Mouse (Mus musculus): Measurements from ENCODE around the gene Tctex1d4.

Tctex1d4 gene

DNA sequence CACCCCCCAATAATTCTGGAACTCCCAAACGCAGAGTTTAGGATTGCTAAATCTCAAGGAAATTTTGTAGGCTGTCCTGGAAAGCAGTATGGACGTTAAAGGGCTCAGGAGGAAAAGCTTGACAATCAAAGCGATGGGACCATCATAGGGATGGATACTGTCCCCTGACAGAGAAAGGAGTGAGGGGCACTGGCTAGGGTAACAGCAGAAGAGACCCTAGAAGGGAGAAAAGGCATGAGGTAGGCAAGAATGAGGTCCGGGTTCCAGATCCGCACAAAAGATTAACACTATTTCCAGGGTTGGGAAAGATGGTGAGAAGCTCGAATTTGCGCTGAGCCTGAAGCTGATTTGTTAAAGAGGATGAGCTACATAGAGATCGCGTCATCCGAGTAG lies 6.5 kb upstream of the Tctex1d4 start:
- no peak for DNase-seq (ENCODE audit: low spot score in 2 of 2)

DNA sequence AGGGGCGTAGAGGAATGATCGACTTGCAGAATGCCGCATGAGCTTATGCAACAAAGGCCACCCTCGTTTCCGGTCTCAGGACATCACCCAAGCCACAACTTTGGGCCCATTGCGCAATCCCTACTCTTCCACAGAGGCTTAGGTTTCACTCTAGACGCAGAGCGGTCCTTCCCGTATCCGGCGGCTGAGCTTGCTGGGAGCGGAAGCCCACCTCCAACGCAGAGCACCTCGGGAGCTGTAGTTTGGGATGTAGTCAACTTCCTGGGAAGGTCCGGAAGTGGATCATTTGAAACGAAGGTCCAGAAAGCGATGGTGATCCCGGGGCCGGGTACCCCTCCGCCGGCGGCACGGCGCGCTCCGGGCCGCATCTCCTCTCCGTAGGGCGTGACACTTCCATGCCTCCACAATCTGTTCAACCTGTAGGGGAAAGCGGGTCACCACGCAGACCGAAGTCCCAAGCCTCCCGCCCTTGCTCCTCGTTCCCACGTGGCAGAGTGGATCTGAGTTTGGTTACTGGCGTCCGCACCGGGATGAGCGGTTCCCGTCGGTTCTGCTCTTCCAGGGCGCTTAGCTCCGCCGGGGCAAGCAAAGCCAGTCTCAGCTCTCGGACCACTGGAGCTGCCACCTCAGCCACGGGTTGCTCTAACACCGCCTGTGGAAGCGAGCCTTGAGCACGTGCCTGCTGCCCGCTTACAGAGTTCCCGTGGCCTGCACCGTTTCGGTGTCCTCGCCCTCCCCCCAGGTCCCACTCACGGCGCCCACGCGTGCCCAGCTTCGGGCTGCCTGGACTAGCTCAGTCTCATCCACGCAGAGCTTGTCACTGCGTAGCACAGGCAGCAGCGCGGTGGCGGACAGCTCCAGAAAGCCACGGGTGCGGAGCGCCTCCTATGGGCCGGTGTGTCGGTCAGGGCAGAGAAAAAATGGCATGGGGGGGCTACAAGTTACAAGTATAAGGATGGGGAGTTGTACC lies 5.9 kb upstream of the Tctex1d4 start:
- peak; percentile 91 to 92 for DNase-seq (ENCODE audit: low spot score in 2 of 2)

DNA sequence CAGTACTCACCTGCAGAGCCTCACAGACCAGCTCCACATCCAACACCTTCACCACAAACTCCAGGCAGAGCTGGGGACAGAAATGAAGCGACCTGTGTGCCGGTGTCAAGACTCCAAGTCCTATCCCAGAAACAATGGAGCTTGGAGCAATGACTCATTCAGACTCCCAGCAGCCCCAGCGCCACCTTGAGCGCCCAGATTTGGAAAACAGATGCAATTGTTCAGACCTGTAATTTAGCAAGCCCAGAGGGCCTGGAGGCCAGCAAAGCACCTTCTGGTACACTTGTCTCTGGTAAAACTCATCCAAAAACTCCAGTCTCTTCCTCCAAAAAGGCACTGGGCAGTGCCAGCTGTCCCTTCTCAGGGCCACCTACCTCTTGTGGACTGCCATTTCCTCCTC lies 4.4 kb upstream of the Tctex1d4 start:
- DNase-seq (ENCODE audit: low spot score in 2 of 2), result no peak

DNA sequence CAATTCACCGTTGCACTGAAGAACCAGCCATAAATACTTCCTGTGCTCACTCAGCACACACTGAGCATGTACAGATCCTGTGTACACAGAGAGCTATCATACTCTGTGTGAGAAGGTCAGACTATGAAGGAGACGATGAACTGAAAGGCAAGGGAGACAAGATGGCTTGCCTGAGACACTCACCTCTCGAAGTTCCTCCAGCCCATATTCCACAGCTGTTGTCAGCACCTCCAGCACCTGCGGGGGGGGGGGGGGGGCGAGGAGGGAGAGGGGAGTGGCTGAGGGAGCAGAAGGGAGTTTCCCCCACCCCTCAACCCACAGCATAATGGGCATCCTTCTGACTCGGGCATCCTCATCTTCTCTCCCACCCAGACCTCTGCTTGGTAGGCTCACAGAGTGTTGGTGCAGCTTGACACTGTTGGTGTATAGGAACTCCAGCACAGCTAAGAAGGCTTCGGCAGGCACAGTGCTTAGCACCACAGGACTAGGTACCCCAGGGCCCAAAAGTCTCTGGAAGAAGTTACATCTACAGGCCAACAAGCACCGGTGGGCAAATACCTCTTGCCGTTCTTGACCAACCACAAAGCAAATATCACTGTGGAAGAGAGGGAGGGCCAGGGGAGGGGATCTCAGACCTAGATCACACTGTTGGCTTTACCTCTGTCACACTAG lies 2.9 kb upstream of the Tctex1d4 start:
- no peak for DNase-seq (ENCODE audit: low spot score in 2 of 2)

DNA sequence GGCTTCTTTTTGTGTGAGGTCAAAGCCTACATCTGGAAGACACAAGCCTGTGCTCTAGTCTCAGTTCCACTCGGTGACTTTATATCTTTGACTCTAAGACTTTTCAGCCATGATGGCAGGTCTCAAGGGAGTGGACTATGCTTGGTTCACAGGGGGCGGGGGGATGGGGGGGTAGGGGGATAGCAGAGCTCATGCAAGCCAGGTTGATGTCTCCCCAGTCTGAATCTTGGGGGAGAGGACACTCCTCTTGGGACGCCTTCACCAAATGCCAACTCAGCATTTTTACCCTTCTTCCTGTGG lies 2.4 kb upstream of the Tctex1d4 start:
- DNase-seq (ENCODE audit: low spot score in 2 of 2), result no peak

DNA sequence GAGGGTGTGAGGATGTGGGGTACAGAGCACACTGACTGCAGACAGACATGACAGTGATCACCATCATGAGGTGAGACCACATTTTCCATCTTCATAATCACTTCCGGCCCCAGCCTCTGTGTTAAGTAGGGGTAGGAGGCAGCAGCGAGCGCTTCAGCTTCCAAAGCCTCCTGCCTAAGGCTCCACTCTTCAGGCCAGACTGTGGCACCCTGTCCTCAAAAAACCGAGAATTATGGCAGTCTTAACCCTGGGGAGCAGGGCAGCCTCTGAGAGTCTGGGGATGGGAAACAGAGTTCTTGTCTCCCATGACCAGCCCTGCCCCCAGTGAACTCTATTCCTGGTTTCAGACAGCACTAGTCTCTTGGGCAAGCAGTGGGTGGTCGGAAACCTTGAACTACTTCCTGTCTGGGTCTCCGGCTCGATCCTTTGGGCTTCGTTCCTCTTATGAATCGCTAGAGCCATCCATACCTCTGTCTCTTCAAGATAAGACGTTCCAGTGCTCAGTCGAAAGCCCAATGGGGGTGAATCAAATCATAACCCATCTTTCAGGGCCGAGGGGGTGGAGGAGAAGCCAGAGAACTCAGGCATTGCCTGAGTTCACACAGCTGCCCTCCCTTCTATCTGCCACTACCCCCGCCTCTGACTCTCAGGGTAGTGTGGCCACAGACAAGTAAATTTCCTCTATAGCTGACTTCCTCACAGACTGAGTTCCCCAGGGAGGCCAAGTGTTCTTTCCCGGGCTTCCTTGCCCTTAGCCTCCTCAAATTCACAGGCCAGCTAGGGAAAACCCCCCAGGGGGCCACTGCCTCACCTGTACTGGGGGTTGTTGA lies 1.9 kb upstream of the Tctex1d4 start:
- DNase-seq (ENCODE audit: low spot score in 2 of 2), result peak; percentile 83 to 84

DNA sequence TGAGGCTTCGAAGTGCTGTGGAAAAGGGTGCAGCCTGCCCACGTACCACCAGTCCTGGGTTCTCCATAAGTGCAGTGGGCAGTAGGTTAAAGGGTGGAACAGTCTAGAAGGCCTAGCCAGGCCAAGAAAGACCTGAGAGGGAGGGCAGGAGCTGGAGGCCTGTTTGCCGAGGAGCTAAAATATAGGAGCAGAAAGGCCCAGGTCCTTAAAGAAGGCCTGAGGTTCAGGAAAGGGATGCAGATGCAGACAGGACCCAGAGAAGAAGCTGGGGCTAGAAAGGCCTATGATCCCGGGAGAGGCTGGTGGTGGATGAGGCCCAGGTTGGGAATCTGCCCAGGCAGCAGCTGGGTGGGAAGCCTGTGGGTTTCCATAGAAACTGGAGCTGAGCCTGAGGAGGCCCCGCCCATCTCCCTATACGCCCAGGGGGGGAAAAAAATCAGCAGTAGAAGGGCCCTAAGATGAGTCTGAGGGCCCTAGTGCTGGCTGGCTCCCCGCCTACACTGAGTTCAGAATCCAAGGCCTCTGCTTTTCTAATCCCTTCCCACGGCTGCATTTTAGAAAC lies 1.2 kb upstream of the Tctex1d4 start, which contains the start of gene Btbd19:
TSS of gene Btbd19 (minus strand) at position 378 of the 562 bp plus-strand sequence.
- no peak for DNase-seq (ENCODE audit: low spot score in 2 of 2)

DNA sequence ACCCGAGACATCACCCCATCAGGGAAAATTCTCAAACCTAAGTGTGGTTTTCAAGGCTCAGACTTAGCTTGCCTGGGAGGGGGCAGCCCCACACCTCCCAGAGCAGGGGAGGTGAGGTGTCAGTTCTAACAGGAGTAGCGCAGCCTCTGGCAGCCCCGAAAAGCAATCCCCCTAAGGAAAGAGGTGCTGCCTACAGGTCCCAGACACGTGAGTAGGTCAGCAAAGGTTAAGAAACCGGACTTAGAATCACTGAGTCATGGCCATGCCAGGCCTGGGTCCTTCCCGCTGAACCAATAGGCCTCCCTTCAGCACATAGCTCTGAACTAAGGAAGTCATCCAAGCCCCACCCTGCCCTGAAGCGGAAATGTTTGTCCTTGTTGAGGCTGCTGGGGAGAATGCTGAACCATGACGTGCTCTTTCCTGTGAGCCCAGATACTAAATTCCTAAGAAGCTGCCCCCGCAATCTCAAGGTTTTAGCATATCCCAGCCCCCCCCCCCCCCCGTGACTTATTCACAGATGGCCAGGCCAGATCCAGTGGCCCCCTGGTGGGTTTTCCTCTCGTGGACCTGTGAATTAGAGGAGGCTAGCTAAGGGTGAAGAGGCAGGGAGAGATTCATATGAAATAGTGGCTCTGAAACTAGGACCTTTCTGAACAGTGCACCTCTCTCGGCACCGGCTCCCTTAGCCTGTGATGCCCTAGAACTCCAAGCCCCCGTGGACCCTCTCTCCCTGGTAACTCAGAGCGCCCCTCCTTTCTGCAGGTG lies 502 bp upstream of the Tctex1d4 start:
- DNase-seq (ENCODE audit: low spot score in 2 of 2), result peak; percentile 80 to 82

DNA sequence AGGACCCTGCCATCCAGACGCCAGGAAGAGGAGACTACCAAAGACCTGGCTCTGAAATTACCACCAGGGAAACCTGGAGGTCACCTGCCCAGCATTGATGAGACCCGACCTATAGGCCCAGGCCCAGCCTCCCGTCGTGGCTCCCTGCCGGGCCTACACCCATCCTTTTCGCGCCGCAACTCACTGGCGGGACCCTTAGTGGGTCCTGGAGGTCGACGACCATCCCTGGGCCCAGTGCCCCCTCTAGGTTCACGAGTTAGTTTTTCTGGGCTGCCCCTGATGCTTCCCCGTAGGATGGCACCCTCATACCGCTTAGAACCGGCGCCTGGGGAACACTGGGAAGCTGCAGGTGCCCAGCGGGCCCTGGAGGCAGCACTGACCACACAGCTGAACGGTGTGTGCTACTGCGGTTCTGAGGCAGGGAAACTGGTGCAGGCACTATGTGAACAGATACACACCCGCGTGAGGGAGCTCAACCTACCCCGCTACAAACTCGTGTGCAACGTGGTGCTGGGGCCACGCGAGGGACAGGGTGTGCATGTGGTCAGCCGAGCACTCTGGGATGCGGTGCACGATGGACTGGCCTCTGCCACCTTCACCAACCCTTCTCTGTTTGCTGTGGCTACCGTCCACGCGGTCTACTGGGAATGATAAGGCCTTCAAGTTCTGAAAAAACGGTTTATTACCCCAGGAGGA lies 1.5 kb downstream of the Tctex1d4 start:
- DNase-seq (ENCODE audit: low spot score in 2 of 2), result no peak

DNA sequence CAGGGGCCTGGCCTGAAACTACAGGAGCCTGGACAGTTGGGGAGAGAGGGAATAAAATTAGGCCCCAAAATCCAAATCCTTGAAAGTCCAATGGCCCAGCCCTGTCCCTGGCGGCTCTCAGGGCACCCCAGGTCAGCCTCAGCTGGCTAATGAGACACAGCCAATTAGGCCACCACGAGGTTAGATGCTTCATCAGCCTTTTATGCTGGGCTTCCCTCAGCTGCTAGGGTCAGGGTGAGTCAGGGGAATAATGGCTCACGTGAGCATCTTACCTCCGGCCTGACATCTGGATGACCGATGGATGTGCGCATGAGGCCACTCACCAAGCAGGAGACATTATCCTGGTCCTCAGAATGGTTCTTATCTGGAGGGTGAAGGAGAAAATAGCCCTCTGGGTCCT lies 4.2 kb downstream of the Tctex1d4 start:
- DNase-seq (ENCODE audit: low spot score in 2 of 2), result no peak

DNA sequence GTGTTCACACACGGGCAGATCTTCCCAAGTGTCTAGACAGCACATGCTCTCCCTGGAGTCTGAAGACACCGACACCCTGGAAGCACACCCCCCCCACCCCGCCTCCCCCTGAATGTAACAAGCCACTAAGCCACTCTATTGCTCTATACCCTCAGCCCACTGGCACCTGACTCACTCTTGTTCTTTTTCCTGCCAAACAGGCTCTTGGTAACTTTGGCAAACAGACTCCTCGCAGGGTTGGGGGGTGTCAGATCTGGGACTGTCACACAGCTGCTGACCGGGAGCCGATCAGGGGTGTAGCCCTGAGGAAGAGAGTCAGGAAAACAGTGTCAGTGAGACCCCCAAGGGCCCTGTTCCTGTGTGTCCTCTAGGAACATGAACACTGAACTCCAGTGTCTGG lies 4.6 kb downstream of the Tctex1d4 start:
- no peak for DNase-seq (ENCODE audit: low spot score in 2 of 2)

DNA sequence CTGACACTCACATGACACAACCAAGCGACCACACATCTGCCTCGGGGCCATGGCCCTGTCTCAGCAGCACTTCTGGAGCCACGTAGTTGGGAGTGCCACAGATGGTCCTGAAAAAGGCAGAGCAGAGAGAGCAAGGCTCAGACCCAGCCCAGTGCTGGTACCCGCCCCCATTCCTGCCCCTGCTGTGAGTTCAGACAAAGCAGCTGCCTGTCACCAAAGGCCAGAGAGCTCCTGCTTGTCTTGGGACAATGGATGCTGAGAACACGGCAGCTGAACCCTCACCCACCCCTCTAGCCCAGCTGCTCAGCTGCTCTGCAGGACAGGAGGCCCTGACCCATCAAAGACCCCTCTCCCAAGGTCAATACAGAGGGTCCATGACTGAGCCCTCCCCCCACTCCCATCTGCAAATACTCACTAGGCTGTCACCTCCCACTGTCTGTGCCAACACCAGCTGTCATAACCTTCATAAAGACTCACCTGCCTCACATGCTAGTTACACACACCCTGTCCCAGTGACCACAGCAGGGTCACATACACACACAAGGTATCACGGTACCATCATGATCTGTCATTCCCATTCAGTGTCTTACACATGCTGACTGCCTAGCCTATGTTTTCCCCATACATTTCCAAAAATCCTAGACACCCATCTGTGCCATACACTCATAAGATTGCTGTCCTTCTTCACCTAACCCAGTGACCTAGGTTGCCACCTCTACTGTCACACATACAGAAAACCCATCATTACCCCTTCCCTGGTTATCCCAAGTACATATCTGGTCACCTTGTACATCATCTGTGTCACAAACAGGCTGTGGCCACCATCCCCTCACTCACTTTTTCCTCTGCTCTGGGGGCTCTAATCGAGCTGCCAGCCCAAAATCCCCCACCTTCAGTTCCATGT lies 5.5 kb downstream of the Tctex1d4 start:
- DNase-seq (ENCODE audit: low spot score in 2 of 2), result no peak

DNA sequence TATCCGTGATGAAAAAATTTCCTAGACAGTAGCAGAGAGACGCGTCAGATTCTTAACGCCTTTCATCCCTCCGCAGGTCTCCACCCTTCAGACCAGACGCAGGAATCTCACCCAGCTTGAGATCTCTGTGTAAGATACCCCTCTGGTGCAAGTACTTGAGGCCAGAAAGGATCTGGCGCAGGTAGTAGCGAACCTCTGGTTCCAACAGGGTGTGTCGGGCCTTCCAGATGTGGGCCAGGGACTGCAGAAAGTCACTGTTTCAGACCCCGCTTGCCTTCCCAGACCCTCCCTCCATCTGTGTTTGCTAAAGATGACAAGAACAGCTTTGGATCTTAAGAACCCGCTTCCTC lies 6.2 kb downstream of the Tctex1d4 start:
- no peak for DNase-seq (ENCODE audit: low spot score in 2 of 2)

DNA sequence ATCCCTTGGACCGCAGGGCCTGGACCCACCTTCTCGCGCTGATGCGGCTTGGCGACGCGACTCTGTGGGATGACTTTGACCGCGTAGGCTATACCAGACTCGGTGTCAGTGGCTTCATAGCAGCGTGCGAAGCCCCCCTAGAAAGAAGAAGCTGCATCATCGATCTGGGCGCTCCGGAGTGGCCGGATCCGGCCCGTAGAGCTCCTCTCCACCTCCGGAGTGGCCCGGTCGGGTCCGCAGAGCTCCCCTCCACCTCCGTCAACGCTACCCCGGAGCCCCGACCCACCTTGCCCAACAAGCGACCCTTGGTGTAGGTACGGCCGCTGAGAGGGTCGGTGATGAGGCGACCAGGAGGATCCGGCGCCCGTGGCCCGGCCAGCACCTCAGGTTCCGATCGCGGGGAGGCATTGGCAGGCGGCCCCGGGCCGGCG lies 6.8 kb downstream of the Tctex1d4 start:
- DNase-seq (ENCODE audit: low spot score in 2 of 2), result no peak

DNA sequence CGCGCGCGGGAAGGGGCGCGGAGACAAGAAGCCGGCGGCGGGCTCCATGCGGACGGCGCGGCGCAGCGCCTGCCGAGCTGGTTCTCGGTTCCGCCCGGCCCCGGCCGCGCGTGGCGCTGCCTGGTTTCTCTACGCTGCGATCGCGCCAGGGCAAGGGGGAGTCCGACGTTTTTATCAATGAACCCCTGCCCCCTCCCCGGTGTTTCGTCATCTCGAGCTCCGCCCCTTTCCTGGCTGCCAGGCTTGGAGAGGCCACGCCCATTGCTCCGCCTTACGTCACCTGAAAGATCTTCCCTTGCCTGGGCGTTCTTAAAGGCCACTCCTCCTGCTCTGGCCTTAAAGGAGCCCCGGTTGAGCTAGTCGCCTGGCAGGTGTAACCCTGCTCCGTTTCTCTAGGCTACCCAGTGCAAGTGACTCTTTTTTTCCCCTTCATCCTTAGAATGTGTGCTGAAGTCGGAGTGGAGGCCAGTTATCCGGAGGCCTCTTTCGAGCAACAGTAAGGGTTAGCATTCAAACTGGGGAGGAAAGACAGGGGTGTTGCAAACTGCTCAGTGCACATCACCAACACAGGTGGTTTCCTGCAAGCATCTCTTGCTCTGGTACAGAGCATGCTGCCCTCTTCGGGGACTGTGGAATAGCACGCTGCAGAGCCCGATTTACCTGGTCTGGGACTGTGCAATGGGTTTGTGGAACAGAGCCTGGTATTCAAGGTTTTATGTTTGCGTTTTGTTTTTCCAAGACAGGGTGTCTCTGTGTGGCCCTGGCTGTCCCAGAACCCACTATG lies 7.4 kb downstream of the Tctex1d4 start, which contains the start of gene Plk3:
TSS of gene Plk3 (minus strand) at position 147 of the 784 bp plus-strand sequence.
- peak; percentile 97 to 98 for DNase-seq (ENCODE audit: low spot score in 2 of 2)

DNA sequence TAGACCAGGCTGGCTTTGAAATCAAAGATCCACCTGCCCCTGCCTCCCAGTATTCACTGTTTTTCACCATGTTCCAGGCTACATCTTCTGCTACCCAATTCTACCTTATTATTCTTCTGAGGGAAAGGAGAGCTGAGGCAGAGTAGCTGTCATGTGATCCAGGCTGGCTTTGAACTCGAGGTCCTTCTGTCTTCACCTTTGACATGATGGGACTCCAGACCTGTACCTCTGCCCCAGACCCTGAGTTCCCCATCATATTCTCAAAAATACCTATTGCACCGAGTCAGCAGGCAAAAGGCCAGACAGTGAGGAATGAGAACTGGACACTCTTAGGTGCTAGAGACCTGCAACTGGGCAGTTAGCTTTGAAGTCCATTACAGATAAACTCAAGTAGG lies 8.0 kb downstream of the Tctex1d4 start:
- no peak for DNase-seq (ENCODE audit: low spot score in 2 of 2)

DNA sequence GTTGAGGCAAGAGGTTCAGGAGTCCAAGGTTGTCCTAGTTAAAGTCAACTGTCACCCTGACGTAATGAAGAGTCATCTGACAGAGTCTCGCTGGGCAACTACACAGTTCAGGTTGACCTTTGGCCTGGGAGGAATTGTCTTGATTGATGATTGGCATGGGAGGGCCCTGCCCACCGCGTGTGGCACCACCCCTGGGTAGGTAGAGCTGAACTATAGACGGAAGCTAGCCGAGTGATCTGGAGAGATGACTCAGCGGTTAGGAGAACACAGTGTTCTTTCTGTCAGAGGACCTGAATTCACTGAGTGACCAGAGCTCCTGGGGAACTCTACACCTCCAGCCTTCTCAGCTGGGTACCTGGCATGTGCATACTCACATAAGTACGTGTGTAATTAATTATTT lies 9.4 kb downstream of the Tctex1d4 start:
- no peak for DNase-seq (ENCODE audit: low spot score in 2 of 2)

Data from spleen, postnatal 36 days (tissue).